Mouse (Mus musculus) neural tube, postnatal 0 days (tissue): Measurements from ENCODE around the gene Akr1cl. TPM values are rescaled to one million over a fixed set of nuclear protein-coding genes. Genes with fewer than 3 reads are reported as not detected.

Experiments used
- polyA plus RNA-seq: library from polyadenylated mRNA; unstranded; fragments of >200 nt; fragmentation: Nextera tagmentation; extraction: Ambion mirVana; gene quantifications from 2 replicates; pipeline ENCODE4 v1.2.1, GENCODE M21; 2015

The Akr1cl gene
- polyA plus RNA-seq, result not detected in 2 replicates

DNA sequence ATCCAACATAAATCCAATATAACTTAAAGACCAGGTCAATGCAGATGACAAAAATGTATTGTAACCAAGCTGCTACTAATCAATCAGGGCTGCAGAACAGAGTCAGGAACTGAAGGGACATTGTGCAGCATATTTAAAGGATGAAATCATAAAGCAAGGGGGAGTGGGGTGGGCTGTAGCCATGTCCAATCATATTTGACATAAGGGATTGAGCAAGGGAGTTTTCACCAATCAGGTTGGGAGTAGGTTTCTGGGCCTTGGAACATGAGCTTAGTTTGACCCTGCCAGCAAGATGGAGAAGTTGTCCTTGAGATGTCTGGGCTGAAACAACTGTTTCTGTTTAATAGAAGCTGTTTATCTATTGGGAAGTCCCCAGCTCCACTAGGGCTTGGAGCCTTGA lies at the start of gene Akr1cl:
Akr1cl (minus strand) TSS at position 119 of the 400 bp plus-strand sequence.

DNA sequence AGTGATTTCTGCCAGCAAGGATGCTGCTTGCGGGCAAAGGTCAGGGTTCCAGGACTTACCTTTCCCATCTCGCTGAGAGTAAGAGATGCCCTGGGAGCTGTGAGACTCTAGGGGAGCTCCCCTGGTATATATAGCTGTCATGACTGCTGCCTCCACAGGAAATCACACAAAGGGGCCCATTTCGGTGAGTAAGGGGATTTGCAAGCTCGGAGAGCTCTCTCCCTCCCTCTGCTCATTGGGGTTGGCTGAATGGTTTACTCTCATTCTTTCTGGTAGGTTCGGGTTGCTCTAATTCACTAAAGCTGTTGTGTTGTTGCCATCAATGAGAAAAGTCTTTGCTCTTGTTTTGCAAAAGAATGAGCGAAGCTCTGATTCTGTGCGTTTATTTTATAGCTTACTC lies 49.6 kb upstream of the Akr1cl start, which contains the start of gene Crygb:
Crygb (minus strand) TSS at position 101 of the 400 bp plus-strand sequence.

DNA sequence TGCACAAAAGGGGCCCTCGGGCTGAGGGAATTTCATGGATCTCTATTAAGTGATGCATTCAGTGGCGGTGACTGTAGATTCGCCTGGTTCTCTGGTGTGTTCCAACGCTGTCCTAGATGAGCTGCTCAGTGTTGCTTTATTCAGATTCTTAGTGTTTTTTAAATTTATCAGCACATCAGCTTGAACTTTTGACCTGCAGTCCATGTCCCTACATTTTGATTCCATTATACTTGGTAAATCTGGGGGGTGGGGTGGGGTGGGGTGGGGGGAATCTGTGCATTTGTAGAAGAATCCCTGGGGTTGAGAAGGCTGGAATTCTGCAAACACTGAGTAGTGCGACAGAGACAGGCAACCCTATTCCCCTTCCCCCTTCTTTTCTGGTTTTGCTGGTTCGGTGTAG lies 41.0 kb upstream of the Akr1cl start, which contains the start of gene Crygc:
Crygc (minus strand) TSS at position 101 of the 400 bp plus-strand sequence.

DNA sequence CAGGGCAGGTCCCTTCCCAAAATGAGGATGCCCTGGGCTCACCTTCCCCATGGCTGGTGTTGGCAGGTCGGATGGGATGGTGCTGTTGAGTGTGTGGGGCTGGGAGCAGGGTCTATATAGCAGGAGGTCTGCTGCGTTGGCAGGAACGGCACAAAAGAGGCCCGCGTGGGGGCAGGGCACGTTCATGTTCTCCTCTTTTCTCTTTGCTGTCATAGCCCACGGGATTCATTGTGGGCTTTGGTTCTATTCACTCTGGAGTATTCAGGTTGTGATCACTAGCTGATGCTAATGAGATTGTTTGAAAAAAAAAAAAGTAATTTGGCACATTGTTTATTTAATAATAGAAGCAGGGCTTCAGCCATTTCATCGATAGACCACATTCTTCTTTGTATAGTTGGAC lies 30.8 kb upstream of the Akr1cl start, which contains the start of gene Crygd:
Crygd (minus strand) TSS at position 101 of the 400 bp plus-strand sequence.

DNA sequence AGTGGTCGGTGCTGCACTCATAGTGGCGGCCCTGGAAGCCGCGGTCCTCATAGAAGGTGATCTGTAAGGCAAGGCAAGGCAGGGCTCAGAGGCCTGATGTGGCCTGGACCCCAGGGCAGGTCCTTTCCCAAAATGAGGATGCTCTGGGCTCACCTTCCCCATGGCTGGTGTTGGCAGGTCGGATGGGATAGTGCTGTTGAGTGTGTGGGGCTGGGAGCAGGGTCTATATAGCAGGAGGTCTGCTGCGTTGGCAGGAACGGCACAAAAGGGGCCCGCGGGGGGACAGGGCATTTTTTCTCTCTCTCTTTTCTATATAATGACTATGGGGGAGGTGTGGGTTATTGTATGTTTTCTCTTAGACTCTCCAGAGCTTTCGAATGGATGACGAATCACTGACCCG lies 18.4 kb upstream of the Akr1cl start, which contains the start of gene Cryge:
Cryge (minus strand) TSS at position 198 of the 400 bp plus-strand sequence.

Other genes with a start within 250 kb of the Akr1cl start
- 5.8 and 7.7 TPM in 2 replicates for gene Plekhm3, start 75.9 kb downstream of the Akr1cl start, polyA plus RNA-seq
- gene Cryge, start 18.4 kb upstream of the Akr1cl start, polyA plus RNA-seq, result not detected in 2 replicates
- 0.45 TPM in 1 of 2 replicates, not detected in the other for gene Crygd, start 30.7 kb upstream of the Akr1cl start, polyA plus RNA-seq
- not detected in 2 replicates for gene Crygc, start 40.9 kb upstream of the Akr1cl start, polyA plus RNA-seq
- gene Crygb, start 49.5 kb upstream of the Akr1cl start, polyA plus RNA-seq, result 1.3 and 2.0 TPM in 2 replicates
- gene Cryga, start 70.6 kb upstream of the Akr1cl start, polyA plus RNA-seq, result 1.3 and 1.6 TPM in 2 replicates
- 0.39 and 0.52 TPM in 2 replicates for gene Gm28845, start 86.8 kb upstream of the Akr1cl start, polyA plus RNA-seq
- 8.4 and 9.1 TPM in 2 replicates for gene D630023F18Rik, start 90.5 kb upstream of the Akr1cl start, polyA plus RNA-seq
- 261 and 277 TPM in 2 replicates for gene Idh1, start 153.7 kb upstream of the Akr1cl start, polyA plus RNA-seq
- gene Pikfyve, start 153.9 kb upstream of the Akr1cl start, polyA plus RNA-seq, result 7.0 and 7.8 TPM in 2 replicates
- gene Pth2r, start 249.3 kb upstream of the Akr1cl start, polyA plus RNA-seq, result 4.4 TPM in 2 replicates